Mouse (Mus musculus) gastrocnemius, adult 2 months (tissue): ENCODE data around the gene 9230112D13Rik. TPM values are rescaled to one million over a fixed set of nuclear protein-coding genes. Genes with fewer than 3 reads are reported as not detected.

Experiments used
- DNase-seq: peaks from one replicate; pipeline ENCODE4 v3.0.0; 2022
- H3K27ac ChIP-seq: fragments of 200-600 bp; 2 replicates; pipeline ENCODE4 v1.8.1; 2022; ENCODE audit warnings: mild to moderate bottlenecking
- H3K4me3 ChIP-seq: fragments of 200-600 bp; 2 replicates; pipeline ENCODE4 v1.8.1; 2022; ENCODE audit warnings: mild to moderate bottlenecking, moderate library complexity
- CTCF ChIP-seq: fragments of 200-600 bp; IDR thresholded peaks from 2 replicates; pipeline ENCODE4 v1.8.1; 2022; ENCODE audit warnings: antibody characterized with exemption, mild to moderate bottlenecking, moderate library complexity
- intact Hi-C: fragments of 180-260 bp; cut with DNase I; formaldehyde crosslinking; loops from one replicate; pipeline ENCODE4 v1.15.1; 2025
- total RNA-seq, 2 experiments: library from RNA; stranded (reverse); gene quantifications; 2 replicates each; pipeline ENCODE4 v1.2.3; 2021

The 9230112D13Rik gene
- total RNA-seq, 2 experiments from 2014 or later = not detected

DNA sequence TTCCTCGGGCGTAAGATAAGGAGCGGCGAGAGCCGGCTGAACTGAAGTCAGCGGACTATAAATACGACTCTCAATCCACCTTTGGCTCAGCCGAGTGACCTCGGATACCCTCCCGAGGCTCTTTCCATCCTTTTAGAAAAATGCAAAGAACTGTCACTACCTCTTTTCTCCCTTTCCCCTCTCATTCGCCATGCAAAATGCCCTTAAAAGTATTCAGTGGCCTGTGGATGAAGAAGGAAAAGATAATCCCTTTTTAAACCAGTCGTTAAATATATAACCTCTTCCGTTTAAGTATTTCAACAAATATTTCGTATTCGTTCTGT lies 19.3 kb downstream of the 9230112D13Rik start, which contains the start of gene Bmpr1a:
Gene Bmpr1a (minus strand): TSS at position 17 of the 323 bp plus-strand sequence.
- no peak for TF ChIP-seq CTCF
- peak within 1 kb of the TSS; percentile 100 for H3K27ac ChIP-seq
- no peak for DNase-seq
- peak within 1 kb of the TSS; percentile 79 for H3K4me3 ChIP-seq
- intact Hi-C loops = loop anchor here (5.0 kb wide), 2 partner anchors 36 to 44 kb away; no protein-coding TSS in a partner anchor

DNA sequence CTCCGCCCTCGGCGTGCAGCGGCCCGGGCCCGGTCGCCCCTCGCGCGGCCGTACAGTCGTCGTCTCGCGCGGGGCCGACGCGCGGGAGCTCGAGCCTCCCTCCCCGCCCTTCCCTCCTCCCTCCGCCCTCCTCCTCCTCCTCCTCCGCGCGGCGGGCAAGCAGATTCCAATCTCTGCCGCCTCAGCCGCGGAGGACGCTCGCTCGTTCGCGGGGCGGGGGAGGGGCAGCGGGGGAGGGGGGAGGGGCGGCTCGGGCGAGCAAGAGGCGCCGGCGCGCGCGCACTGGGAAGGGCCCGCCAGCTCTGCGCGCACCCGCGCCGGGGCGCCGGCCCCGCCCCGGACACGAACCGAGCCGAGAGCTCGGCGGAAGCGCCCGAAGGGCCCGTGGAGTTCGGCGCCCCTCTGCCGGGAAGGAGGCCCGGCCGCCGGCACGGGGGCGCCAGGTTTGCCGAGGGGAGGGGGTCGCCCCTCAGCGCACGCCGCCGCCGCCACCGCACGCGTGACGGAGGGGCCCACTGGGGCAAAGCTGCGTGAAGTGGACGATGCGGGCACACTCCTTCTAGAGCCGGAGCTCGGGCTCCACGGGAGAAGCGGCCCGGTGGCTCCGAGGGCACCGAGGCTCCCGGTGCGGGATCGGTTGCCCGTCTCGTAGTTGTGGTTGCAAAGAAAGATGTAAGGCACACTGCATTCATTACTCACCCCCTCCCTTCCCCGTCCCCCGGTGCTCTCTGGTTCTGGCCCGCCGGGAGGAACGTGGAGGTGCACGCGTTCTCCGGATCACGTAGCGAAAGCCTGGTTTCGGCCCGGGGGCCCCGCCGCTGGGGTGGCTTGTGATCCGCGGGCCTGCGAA lies 19.9 kb downstream of the 9230112D13Rik start:
- peak overlapping the region; percentile 79 for H3K4me3 ChIP-seq
- peak overlapping the region; percentile 100 for H3K27ac ChIP-seq
- DNase-seq = peak; percentile 95
- no peak for TF ChIP-seq CTCF
- intact Hi-C loops = loop anchor here (5.0 kb wide), 2 partner anchors 35 to 45 kb away; no protein-coding TSS in a partner anchor

DNA sequence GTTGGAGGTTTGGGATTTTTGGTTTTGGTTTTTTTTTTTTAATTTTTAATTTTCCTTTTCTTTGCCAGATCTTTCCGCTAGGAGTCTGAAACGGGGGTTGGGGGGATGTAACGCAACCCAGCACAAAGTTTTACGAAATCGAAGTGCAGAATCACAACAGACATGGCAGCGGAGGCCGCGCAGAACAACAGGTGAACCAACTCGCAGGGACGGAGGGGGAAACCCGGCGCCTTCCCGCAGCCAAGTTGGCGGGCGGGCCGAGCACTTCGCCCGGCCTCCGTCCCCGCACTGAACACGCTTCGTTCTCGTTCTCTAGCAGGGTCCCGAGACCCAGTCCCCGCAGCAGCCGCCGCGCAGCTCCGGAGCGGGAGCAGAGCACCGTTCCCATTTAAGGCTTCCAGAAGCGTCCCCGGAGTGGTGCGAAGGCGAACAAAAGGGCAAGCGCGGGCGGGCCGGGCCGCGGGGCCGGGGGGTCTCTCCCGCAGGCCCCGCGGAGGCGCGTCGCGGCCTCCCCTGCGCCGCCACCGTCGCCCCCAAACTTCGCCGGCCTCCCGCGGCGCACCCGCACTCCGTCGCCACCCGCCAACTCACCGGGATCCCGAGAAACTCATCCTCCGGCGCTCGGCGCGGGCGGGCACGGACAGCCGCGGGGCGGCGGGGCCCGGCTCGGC lies 20.7 kb downstream of the 9230112D13Rik start:
- DNase-seq = peak; percentile 73
- no peak for TF ChIP-seq CTCF
- peak overlapping the region; percentile 79 for H3K4me3 ChIP-seq
- intact Hi-C loops = loop anchor here (5.0 kb wide), 2 partner anchors 35 to 45 kb away; no protein-coding TSS in a partner anchor
- peak overlapping the region; percentile 100 for H3K27ac ChIP-seq

DNA sequence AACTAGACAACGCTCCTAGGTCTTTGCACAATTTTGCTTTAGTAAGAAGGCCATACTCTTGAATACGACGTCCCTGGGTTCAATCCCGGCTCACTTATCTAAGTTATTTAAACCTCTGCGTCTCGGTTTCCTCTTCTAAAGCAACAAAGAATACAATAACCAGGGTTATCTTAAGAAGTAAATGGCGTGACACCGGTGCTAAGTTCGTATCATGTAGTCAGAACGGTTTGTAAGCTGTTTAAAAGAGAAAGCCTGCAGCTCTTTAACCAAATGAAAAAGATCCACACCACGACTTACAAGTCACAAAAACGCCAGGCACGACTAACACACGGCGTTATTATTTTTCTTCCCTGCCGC lies 21.2 kb downstream of the 9230112D13Rik start:
- Histone ChIP-seq H3K4me3 (peak overlapping the region; percentile 79), H3K27ac (peak overlapping the region; percentile 100)
- DNase-seq = no peak
- no peak for TF ChIP-seq CTCF
- intact Hi-C loops = loop anchor here (5.0 kb wide), 2 partner anchors 34 to 46 kb away; no protein-coding TSS in a partner anchor

DNA sequence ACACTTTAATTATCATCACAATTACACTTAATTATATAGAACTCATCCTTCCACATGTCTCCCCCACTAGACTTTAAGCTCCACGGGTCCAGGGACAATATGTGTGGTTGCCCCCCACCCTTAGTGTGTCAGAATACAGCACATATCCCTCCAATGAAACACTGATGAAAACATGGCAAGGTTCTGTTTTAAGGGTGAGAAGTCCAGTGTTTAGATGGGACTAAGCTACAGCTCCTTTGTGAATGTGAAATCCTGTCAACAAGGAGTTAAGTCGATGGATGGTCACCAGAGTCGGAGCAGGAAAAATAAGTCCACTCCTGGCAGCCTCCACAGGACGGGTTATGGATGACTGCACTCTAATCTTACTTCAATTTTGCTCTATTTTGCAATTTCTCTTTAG lies 22.3 kb downstream of the 9230112D13Rik start:
- no peak for DNase-seq
- H3K4me3 ChIP-seq = peak overlapping the region; percentile 79
- TF ChIP-seq CTCF = no peak
- intact Hi-C loops = loop anchor here (5.0 kb wide), 2 partner anchors 33 to 47 kb away; no protein-coding TSS in a partner anchor
- peak overlapping the region; percentile 100 for H3K27ac ChIP-seq

DNA sequence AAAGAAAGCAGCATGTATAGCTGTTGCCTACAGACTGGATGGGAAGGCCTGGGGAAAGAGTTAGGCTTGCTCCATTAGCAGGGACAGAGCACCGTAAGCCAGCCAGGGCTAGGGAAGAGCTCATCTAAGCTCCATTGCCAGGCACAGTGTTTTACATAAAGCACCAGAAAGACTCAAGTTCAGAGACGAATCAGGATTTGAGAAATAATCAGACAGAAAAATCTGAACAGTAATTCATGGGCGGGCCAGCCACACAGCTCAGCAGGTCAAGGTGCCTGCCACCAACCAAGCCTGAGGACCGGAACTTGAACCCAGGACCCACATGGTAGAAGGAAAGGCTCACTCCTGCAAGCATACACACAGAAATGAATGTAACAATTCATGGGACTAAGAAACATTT lies 22.9 kb downstream of the 9230112D13Rik start:
- intact Hi-C loops = loop anchor here (5.0 kb wide), 2 partner anchors 32 to 48 kb away; no protein-coding TSS in a partner anchor
- Histone ChIP-seq H3K4me3 (peak overlapping the region; percentile 79), H3K27ac (peak overlapping the region; percentile 100)

DNA sequence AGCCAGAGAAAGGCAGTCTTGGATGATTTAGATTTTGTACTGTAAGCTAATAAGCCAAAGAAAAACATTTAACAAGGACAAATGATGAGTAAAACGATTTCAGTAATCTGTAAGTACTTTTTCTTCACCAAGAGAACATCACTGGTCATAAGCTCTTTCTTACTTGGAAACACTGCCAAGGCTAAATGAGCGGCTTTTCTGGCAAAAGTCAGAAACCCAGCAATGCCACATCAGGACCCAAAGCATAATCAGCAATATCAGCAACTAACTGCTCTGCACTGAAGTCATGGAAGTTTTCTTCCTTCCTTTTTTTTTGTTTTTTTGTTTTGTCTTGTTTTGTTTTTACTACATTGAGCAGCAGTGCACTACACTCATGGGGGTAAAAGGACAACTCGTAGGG lies 25.3 kb downstream of the 9230112D13Rik start:
- TF ChIP-seq CTCF = no peak
- intact Hi-C loops = no loop called here
- no peak for DNase-seq

More for the DNA sequence above, 22.9 kb downstream of the 9230112D13Rik start:
- no peak for TF ChIP-seq CTCF
- no peak for DNase-seq

DNA sequence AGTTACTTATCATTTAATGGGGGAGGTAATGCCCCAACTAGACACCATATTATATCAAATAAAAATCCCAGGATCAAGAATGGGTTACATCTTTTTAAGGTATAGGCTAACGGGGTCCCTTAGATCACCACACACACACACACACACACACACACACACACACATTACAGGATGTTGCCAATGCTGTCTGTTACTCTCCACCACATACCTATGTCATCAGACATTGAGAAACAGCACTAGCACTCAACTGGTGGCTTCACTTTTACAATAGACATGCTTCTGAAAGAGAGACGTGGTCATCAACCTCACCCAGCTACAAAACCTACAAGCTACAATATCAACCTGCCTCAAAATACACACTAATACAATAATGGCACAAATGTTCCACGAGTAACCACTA lies 28.9 kb downstream of the 9230112D13Rik start:
- Histone ChIP-seq H3K27ac (no peak overlapping the region; the same call in 1 of the 2 replicates), H3K4me3 (no peak overlapping the region)
- no peak for DNase-seq
- intact Hi-C loops = no loop called here
- TF ChIP-seq CTCF = no peak

More for the DNA sequence above, 25.3 kb downstream of the 9230112D13Rik start:
- H3K4me3 ChIP-seq = peak overlapping the region; percentile 3; the same call in 1 of the 2 replicates
- H3K27ac ChIP-seq = peak overlapping the region; percentile 46

DNA sequence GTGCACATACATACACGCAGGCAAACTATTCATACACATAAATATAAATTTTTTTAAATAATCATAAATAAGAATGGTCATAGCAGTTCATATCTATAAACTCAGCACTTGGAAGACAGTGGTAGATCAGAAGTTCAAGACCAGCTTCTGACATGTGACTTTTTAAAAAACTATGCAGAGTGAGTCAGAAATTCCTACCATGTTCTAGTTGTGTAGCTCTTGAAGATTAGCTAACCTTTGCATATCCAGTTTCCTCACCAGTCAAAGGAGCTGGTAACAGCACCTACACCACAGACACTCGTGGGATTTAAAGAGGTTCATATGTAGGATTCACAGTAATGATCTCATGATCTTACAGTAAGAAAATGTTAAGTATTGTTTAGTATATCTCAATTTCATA lies 29.9 kb downstream of the 9230112D13Rik start:
- Histone ChIP-seq H3K27ac (peak overlapping the region; percentile 72), H3K4me3 (no peak overlapping the region)
- TF ChIP-seq CTCF = no peak
- no peak for DNase-seq
- intact Hi-C loops = no loop called here

DNA sequence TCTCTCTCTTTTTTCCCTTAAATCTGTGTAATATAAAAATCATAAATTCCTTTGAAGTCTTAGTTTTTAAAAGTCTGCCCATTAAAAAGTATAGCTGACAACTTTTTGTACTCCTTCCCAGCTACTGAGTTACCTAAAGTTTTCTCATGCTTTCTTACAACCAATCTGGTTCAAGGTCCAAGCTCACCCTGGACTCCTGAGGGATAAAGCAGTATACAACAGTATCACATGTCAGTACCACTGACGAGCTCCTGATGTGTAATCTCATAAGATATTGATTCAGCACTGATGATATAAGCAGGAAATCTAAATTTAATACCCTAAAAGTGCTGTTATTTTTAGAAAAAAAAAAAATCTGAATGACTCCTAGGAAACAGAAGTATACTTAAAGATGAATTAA lies 31.6 kb downstream of the 9230112D13Rik start:
- Histone ChIP-seq H3K4me3 (no peak overlapping the region), H3K27ac (peak overlapping the region; percentile 72; the same call in 1 of the 2 replicates)
- no peak for TF ChIP-seq CTCF
- DNase-seq = no peak
- intact Hi-C loops = no loop called here

DNA sequence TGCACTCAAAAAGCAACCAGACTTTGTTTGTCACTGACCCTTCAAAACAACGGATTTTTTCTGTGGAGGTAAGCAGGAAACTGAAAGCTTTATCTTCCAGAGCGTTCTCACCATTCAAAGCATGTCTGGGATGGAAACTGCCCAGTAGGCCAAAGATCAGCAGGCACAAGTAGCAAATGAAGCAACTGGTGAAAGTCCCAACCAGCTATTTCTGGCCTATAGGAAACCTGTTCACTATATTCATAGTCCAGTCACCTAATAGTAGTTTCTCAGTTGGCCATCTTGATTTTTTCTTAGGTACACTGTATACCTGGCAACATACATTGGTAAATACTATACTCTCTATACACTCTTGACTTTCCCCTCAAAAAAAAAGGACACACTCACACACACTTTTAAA lies 32.7 kb downstream of the 9230112D13Rik start:
- intact Hi-C loops = no loop called here
- TF ChIP-seq CTCF = no peak
- Histone ChIP-seq H3K4me3 (peak overlapping the region; percentile 11), H3K27ac (peak overlapping the region; percentile 72)
- no peak for DNase-seq

DNA sequence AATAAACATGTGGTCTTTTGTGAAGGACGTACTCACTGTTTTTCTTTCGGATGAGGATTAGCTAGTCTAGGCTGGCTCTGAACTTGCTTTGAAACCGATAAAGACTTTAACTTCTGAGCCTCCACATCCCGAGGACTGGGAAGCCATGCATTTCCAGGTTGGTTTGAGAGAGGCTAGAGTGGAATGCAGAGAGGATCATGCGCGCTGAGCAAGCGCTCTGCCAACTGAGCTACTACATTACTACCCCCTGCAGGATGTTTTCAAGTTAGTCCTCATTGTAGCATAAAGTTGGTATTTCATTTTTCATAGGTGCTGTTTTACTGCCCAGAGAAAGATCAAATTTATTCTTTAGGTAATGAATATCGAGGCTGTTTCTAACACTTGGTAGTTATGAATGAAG lies 36.4 kb downstream of the 9230112D13Rik start:
- DNase-seq = no peak
- intact Hi-C loops = no loop called here
- H3K27ac ChIP-seq = peak overlapping the region; percentile 31; the same call in 1 of the 2 replicates
- no peak overlapping the region for H3K4me3 ChIP-seq
- peak; percentile 23; the same call in 1 of the 2 replicates for TF ChIP-seq CTCF
